Comparison of ENCODE assay signal across 8 mouse cellular contexts in the genomic region with DNA sequence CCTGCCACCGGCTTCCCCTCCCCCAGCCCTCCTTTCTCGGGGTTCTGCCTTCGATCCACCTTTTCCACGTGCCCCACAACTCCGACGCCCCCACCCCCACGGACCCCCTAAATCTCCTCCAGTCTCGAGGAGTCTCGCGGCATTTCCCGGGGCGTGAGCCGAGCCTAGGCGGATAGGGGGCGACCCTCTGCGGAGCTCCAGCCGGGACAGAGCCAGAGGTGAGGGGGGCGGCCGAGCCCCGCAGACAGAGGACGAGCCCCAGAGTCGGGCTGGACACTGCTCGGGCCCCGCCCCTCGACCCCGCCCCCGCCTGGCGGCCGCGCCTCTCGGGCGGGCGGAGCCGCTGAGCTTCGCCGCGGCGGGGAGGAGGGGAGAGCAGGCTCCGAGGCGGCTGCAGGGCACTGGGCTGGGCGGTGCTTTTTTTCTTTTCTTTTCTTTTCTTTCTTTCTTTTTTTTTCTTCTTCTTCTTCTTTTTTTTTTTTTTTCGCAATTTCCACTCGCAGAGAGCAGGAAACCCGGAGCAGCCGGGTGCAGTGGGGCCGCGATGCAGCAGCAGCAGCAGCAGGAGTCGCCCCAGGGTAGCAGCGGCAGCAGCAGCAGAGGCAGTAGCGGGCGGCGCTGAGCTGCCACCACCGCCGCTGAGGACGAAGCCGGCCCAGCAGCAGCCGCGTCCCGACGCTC. TPM values are rescaled to one million over a fixed set of nuclear protein-coding genes. Genes with fewer than 3 reads are reported as not detected.
DNase-seq lines count a peak whose midpoint lies in the region; ATAC-seq and TF ChIP-seq lines count a peak whose summit lies in the region.

A gene (plus strand): TSS at position 366 of the 681 bp plus-strand sequence.

- H3K9ac ChIP-seq in embryonic facial prominence, embryonic 11.5 days (replicated peaks; ENCODE audit: low read length): peak within 1 kb of the TSS; percentile 69
- peak within 1 kb of the TSS; percentile 43 for H3K9ac ChIP-seq in intestine, postnatal 0 days (ENCODE audit: low read depth, low read length)
- peak within 1 kb of the TSS; percentile 65 for H3K9ac ChIP-seq in midbrain, embryonic 11.5 days (ENCODE audit: low read length)

- no peaks in the 10 kb centered on the region for H3K4me1 ChIP-seq in embryonic facial prominence, embryonic 11.5 days (ENCODE audit: control insufficient read depth, insufficient read depth, low read length)
- no peaks in the 10 kb centered on the region for H3K4me1 ChIP-seq in intestine, postnatal 0 days (replicated peaks; ENCODE audit: control insufficient read depth, insufficient read depth, low read length)
- H3K4me1 ChIP-seq in limb, embryonic 10.5 days: peaks cover 5% of the 10 kb centered on the region
- H3K4me1 ChIP-seq in midbrain, embryonic 11.5 days (ENCODE audit: control insufficient read depth, insufficient read depth, low read length): peaks cover 2% of the 10 kb centered on the region; the same call in 1 of the 2 replicates

- H3K4me2 ChIP-seq in embryonic facial prominence, embryonic 11.5 days (ENCODE audit: low read depth, low read length): peak within 1 kb of the TSS; percentile 56
- H3K4me2 ChIP-seq in intestine, postnatal 0 days (replicated peaks; ENCODE audit: low read depth): peak within 1 kb of the TSS; percentile 63
- H3K4me2 ChIP-seq in midbrain, embryonic 11.5 days: peak within 1 kb of the TSS; percentile 56

- WGBS in embryonic facial prominence, embryonic 11.5 days: 20% methylated on average over 30 of the region's 60 CpGs
- 20% methylated on average over 55 of the region's 60 CpGs for WGBS in intestine, postnatal 0 days
- WGBS in limb, embryonic 10.5 days: 10% methylated on average over 49 of the region's 60 CpGs
- 15% methylated on average over 40 of the region's 60 CpGs for WGBS in midbrain, embryonic 11.5 days

- no peak within 1 kb of the TSS for H3K27ac ChIP-seq in embryonic facial prominence, embryonic 11.5 days (replicated peaks; ENCODE audit: low read depth, low read length)
- H3K27ac ChIP-seq in intestine, postnatal 0 days (ENCODE audit: low read depth, low read length): no peak within 1 kb of the TSS
- peak within 1 kb of the TSS; percentile 79 for H3K27ac ChIP-seq in limb, embryonic 10.5 days
- no peak within 1 kb of the TSS for H3K27ac ChIP-seq in midbrain, embryonic 11.5 days (ENCODE audit: low read depth, low read length)

- no peaks in the 10 kb centered on the region for H3K27me3 ChIP-seq in embryonic facial prominence, embryonic 11.5 days (ENCODE audit: control insufficient read depth, insufficient read depth, low read length)
- H3K27me3 ChIP-seq in intestine, postnatal 0 days (replicated peaks; ENCODE audit: control insufficient read depth, insufficient read depth, low read length): 0 out of 2 replicates have a peak, but pooled peaks cover 7% of the 10 kb centered on the region
- H3K27me3 ChIP-seq in limb, embryonic 10.5 days (ENCODE audit: low read depth, poor library complexity, severe bottlenecking): peaks cover 88% of the 10 kb centered on the region
- peaks cover 3% of the 10 kb centered on the region; the same call in 1 of the 2 replicates for H3K27me3 ChIP-seq in midbrain, embryonic 11.5 days (ENCODE audit: control insufficient read depth, insufficient read depth, low read length)

- peak; percentile 64 for TF ChIP-seq CTCF in intestine, postnatal 0 days (IDR thresholded peaks at IDR 0.05; ENCODE audit: low read depth)

- no peaks in the 10 kb centered on the region for H3K9me3 ChIP-seq in embryonic facial prominence, embryonic 11.5 days (replicated peaks; ENCODE audit: control insufficient read depth, low read length)
- no peaks in the 10 kb centered on the region for H3K9me3 ChIP-seq in intestine, postnatal 0 days (ENCODE audit: control insufficient read depth)
- H3K9me3 ChIP-seq in limb, embryonic 10.5 days (replicated peaks): no peaks in the 10 kb centered on the region
- H3K9me3 ChIP-seq in midbrain, embryonic 11.5 days (ENCODE audit: control insufficient read depth, low read length): no peaks in the 10 kb centered on the region

- no peaks in the 10 kb centered on the region for H3K36me3 ChIP-seq in embryonic facial prominence, embryonic 11.5 days (replicated peaks; ENCODE audit: control insufficient read depth, insufficient read depth, low read depth, low read length)
- H3K36me3 ChIP-seq in intestine, postnatal 0 days (ENCODE audit: control insufficient read depth, insufficient read depth): no peaks in the 10 kb centered on the region
- H3K36me3 ChIP-seq in limb, embryonic 10.5 days: no peaks in the 10 kb centered on the region
- H3K36me3 ChIP-seq in midbrain, embryonic 11.5 days (ENCODE audit: control insufficient read depth, insufficient read depth, low read length): no peaks in the 10 kb centered on the region

- peak within 1 kb of the TSS; percentile 39 for H3K4me3 ChIP-seq in embryonic facial prominence, embryonic 11.5 days (ENCODE audit: low read depth, low read length)
- peak within 1 kb of the TSS; percentile 43 for H3K4me3 ChIP-seq in intestine, postnatal 0 days (ENCODE audit: low read depth, low read length)
- H3K4me3 ChIP-seq in limb, embryonic 10.5 days: peak within 1 kb of the TSS; percentile 63
- peak within 1 kb of the TSS; percentile 52 for H3K4me3 ChIP-seq in midbrain, embryonic 11.5 days (ENCODE audit: low read depth, low read length)

- ATAC-seq in embryonic facial prominence, embryonic 11.5 days (replicated peaks; ENCODE audit: insufficient number of reproducible peaks, low FRiP score, low TSS enrichment, low read depth): peak; percentile 92
- peak; percentile 77 for ATAC-seq in granulocyte monocyte progenitor cell, adult 5-6 weeks (replicated peaks; ENCODE audit: poor library complexity, severe bottlenecking)
- ATAC-seq in intestine, postnatal 0 days: peak; percentile 75
- peak; percentile 94 for ATAC-seq in midbrain, embryonic 11.5 days (ENCODE audit: low FRiP score)

- peak; percentile 43 for DNase-seq in layer of hippocampus, adult 11-12 months (ENCODE audit: low spot score)
- no peak for DNase-seq in layer of hippocampus, adult 9-10 months (ENCODE audit: low spot score)
- peak; percentile 75 for DNase-seq in embryonic facial prominence, embryonic 11.5 days (ENCODE audit: low spot score)
- DNase-seq in limb, embryonic 10.5 days (ENCODE audit: low spot score): peak; percentile 75
- peak; percentile 93 for DNase-seq in midbrain, embryonic 11.5 days (ENCODE audit: low spot score, missing footprints)
- peak; percentile 58 for DNase-seq in spleen, adult 12 weeks (ENCODE audit: low spot score)

RNA-seq across cellular contexts. Expression of the gene that starts here (rescaled TPM):
- polyA plus RNA-seq in embryonic facial prominence, embryonic 11.5 days (2014; fragmentation: Nextera tagmentation; extraction: Ambion mirVana): 35.1 and 36.0 TPM in 2 replicates
- 69.4 and 70.6 TPM in 2 replicates for total RNA-seq in granulocyte monocyte progenitor cell, adult 5-6 weeks (2014; fragmentation: Nextera tagmentation)
- total RNA-seq in granulocyte monocyte progenitor cell, adult 5-6 weeks (2017): 92.0 and 99.7 TPM in 2 replicates
- 7.1 and 7.7 TPM in 2 replicates for polyA plus RNA-seq in intestine, postnatal 0 days (2015; fragmentation: Nextera tagmentation; extraction: Ambion mirVana)
- 19.1 and 22.0 TPM in 2 replicates for polyA plus RNA-seq in limb, embryonic 10.5 days (2016; fragmentation: Nextera tagmentation; extraction: Ambion mirVana)
- 35.4 and 39.6 TPM in 2 replicates for polyA plus RNA-seq in midbrain, embryonic 11.5 days (2014; fragmentation: Nextera tagmentation; extraction: Ambion mirVana)
